Mouse (Mus musculus) MEL (cell line): ENCODE results near the gene Chkb. TPM values are rescaled to one million over a fixed set of nuclear protein-coding genes. Genes with fewer than 3 reads are reported as not detected.
A peak's percentile ranks its signal among the peaks of the same experiment; 100 is the strongest.

Source experiments
- DNase-seq: peaks from one replicate; pipeline ENCODE4 v3.0.0; 2011; ENCODE audit warnings: low read depth, low spot score
- H3K27ac ChIP-seq: 2 replicates; pipeline ENCODE4 v1.5.1; 2012; ENCODE audit warnings: low read depth, mild to moderate bottlenecking, control low read depth, low read length, moderate library complexity; ENCODE audit not compliant: control insufficient read depth
- H3K27me3 ChIP-seq, 2 experiments: fragments of 150-350 bp in 1 of 2; sonication (generic) in 1 of 2; 2 replicates each; pipeline ENCODE4 v1.6.1; 2012; ENCODE audit warnings: low read length in 2 of 2, mild to moderate bottlenecking in 2 of 2, improper control_type of control experiment in 1 of 2, moderate library complexity in 1 of 2; ENCODE audit not compliant: insufficient read depth in 2 of 2, control insufficient read depth in 1 of 2
- H3K36me3 ChIP-seq, 2 experiments: 2 replicates each; pipeline ENCODE4 v1.6.1; 2012 to 2014; ENCODE audit warnings: low read length in 2 of 2, improper control_type of control experiment in 1 of 2, inconsistent platforms in 1 of 2, mild to moderate bottlenecking in 1 of 2; ENCODE audit not compliant: insufficient read depth in 2 of 2, control insufficient read depth in 1 of 2
- H3K4me1 ChIP-seq, 2 experiments: fragments of 150-350 bp in 1 of 2; sonication (generic) in 1 of 2; 2 replicates each; pipeline ENCODE4 v1.6.1; 2012; ENCODE audit warnings: low read length in 2 of 2, improper control_type of control experiment in 1 of 2, mild to moderate bottlenecking in 1 of 2; ENCODE audit not compliant: insufficient read depth in 2 of 2, control insufficient read depth in 1 of 2
- H3K4me3 ChIP-seq, 2 experiments: fragments of 150-350 bp in 1 of 2; sonication (generic) in 1 of 2; 2 replicates each; pipeline ENCODE4 v1.5.1; 2012; ENCODE audit warnings: low read depth in 2 of 2, low read length in 2 of 2, mild to moderate bottlenecking in 2 of 2, moderate library complexity in 2 of 2, control low read depth in 1 of 2, improper control_type of control experiment in 1 of 2; ENCODE audit not compliant: control insufficient read depth in 1 of 2, insufficient read depth in 1 of 2
- H3K79me2 ChIP-seq: 2 replicates; pipeline ENCODE4 v1.6.1; 2012; ENCODE audit warnings: mild to moderate bottlenecking, low read length, moderate library complexity; ENCODE audit not compliant: control insufficient read depth, poor library complexity, insufficient read depth
- H3K9ac ChIP-seq: 2 replicates; pipeline ENCODE4 v1.6.1; 2012; ENCODE audit warnings: low read depth, mild to moderate bottlenecking, control low read depth, low read length, moderate library complexity; ENCODE audit not compliant: control insufficient read depth, poor library complexity, severe bottlenecking
- H3K9me3 ChIP-seq: fragments of 150-350 bp; sonication (generic); replicated peaks from 2 replicates; pipeline ENCODE4 v1.6.1; 2012; ENCODE audit warnings: mild to moderate bottlenecking, low read length, improper control_type of control experiment, moderate library complexity; ENCODE audit not compliant: insufficient read depth
- BHLHE40 ChIP-seq: IDR thresholded peaks from 2 replicates; pipeline ENCODE4 v1.6.1; 2012; ENCODE audit warnings: low read depth, mild to moderate bottlenecking, inconsistent platforms, low read length, improper control_type of control experiment, borderline replicate concordance
- CHD1 ChIP-seq: IDR thresholded peaks from 2 replicates; pipeline ENCODE4 v1.6.1; 2012; ENCODE audit warnings: low read depth, mild to moderate bottlenecking, inconsistent platforms, low read length, improper control_type of control experiment
- ELF1 ChIP-seq: IDR thresholded peaks from 2 replicates; pipeline ENCODE4 v1.6.1; 2014; ENCODE audit warnings: low read depth, mild to moderate bottlenecking, inconsistent platforms, low read length, improper control_type of control experiment, moderate library complexity
- ETS1 ChIP-seq: IDR thresholded peaks from 2 replicates; pipeline ENCODE4 v1.6.1; 2012; ENCODE audit warnings: low read depth, mild to moderate bottlenecking, inconsistent platforms, low read length, improper control_type of control experiment, moderate library complexity
- GABPA ChIP-seq: IDR thresholded peaks from 2 replicates; pipeline ENCODE4 v1.6.1; 2012; ENCODE audit warnings: low read depth, mild to moderate bottlenecking, inconsistent platforms, low read length, improper control_type of control experiment, moderate library complexity
- GATA1 ChIP-seq: IDR thresholded peaks from 2 replicates; pipeline ENCODE4 v1.6.1; 2011; ENCODE audit warnings: low read depth, low read length, improper control_type of control experiment
- HCFC1 ChIP-seq: IDR thresholded peaks from 2 replicates; pipeline ENCODE4 v1.6.1; 2012; ENCODE audit warnings: low read depth, mild to moderate bottlenecking, inconsistent platforms, low read length, improper control_type of control experiment, moderate library complexity
- KAT2A ChIP-seq: conservative IDR thresholded peaks from 2 replicates; pipeline ENCODE4 v1.6.1; 2012; ENCODE audit warnings: low read depth, low read length, improper control_type of control experiment, inconsistent platforms
- MAX ChIP-seq: IDR thresholded peaks from 2 replicates; pipeline ENCODE4 v1.6.1; 2011; ENCODE audit warnings: low read length, improper control_type of control experiment
- MAZ ChIP-seq: IDR thresholded peaks from 2 replicates; pipeline ENCODE4 v1.6.1; 2012; ENCODE audit warnings: low read depth, mild to moderate bottlenecking, inconsistent platforms, low read length, improper control_type of control experiment
- MEF2A ChIP-seq: IDR thresholded peaks from 2 replicates; pipeline ENCODE4 v1.6.1; 2014; ENCODE audit warnings: low read depth, mild to moderate bottlenecking, inconsistent platforms, low read length, improper control_type of control experiment; ENCODE audit not compliant: poor library complexity, insufficient replicate concordance, severe bottlenecking; ENCODE audit errors: extremely low read depth
- MXI1 ChIP-seq: IDR thresholded peaks from 2 replicates; pipeline ENCODE4 v1.6.1; 2011; ENCODE audit warnings: mild to moderate bottlenecking, low read depth, low read length, improper control_type of control experiment
- MYB ChIP-seq: IDR thresholded peaks from 2 replicates; pipeline ENCODE4 v1.6.1; 2011; ENCODE audit warnings: mild to moderate bottlenecking, low read depth, low read length, improper control_type of control experiment
- NELFE ChIP-seq: IDR thresholded peaks from 2 replicates; pipeline ENCODE4 v1.6.1; 2011; ENCODE audit warnings: low read depth, low read length, improper control_type of control experiment
- NRF1 ChIP-seq: IDR thresholded peaks from 2 replicates; pipeline ENCODE4 v1.6.1; 2014; ENCODE audit warnings: low read depth, mild to moderate bottlenecking, inconsistent platforms, low read length, improper control_type of control experiment, moderate library complexity; ENCODE audit not compliant: poor library complexity, insufficient read depth, severe bottlenecking
- POLR2A ChIP-seq, 2 experiments: IDR thresholded peaks; 2 replicates each; pipeline ENCODE4 v1.6.1; 2011 to 2012; ENCODE audit warnings: low read length in 2 of 2, mild to moderate bottlenecking in 2 of 2, control low read depth in 1 of 2, improper control_type of control experiment in 1 of 2, low read depth in 1 of 2, moderate library complexity in 1 of 2; ENCODE audit not compliant: control insufficient read depth in 1 of 2, insufficient read depth in 1 of 2, poor library complexity in 1 of 2
- POLR2AphosphoS2 ChIP-seq: IDR thresholded peaks from 2 replicates; pipeline ENCODE4 v1.6.1; 2011; ENCODE audit warnings: low read length, improper control_type of control experiment
- RCOR1 ChIP-seq: IDR thresholded peaks from 2 replicates; pipeline ENCODE4 v1.6.1; 2012; ENCODE audit warnings: low read depth, mild to moderate bottlenecking, inconsistent platforms, low read length, improper control_type of control experiment
- SIN3A ChIP-seq: IDR thresholded peaks from 2 replicates; pipeline ENCODE4 v1.6.1; 2012; ENCODE audit warnings: low read length, improper control_type of control experiment, inconsistent platforms
- TAL1 ChIP-seq: IDR thresholded peaks from 2 replicates; pipeline ENCODE4 v1.6.1; 2012; ENCODE audit warnings: mild to moderate bottlenecking, inconsistent platforms, low read length, moderate library complexity, mixed read lengths
- TBP ChIP-seq: IDR thresholded peaks from 2 replicates; pipeline ENCODE4 v1.8.0; 2011; ENCODE audit warnings: low read depth, low read length, improper control_type of control experiment
- TCF12 ChIP-seq: IDR thresholded peaks from 2 replicates; pipeline ENCODE4 v1.6.1; 2014; ENCODE audit warnings: low read depth, mild to moderate bottlenecking, inconsistent platforms, low read length, improper control_type of control experiment, moderate library complexity
- UBTF ChIP-seq: IDR thresholded peaks from 2 replicates; pipeline ENCODE4 v1.6.1; 2012; ENCODE audit warnings: low read depth, mild to moderate bottlenecking, inconsistent platforms, low read length, improper control_type of control experiment, moderate library complexity, borderline replicate concordance; ENCODE audit not compliant: insufficient read depth
- USF1 ChIP-seq: IDR thresholded peaks from 2 replicates; pipeline ENCODE4 v1.6.1; 2014; ENCODE audit warnings: low read depth, mild to moderate bottlenecking, inconsistent platforms, low read length, improper control_type of control experiment, moderate library complexity
- USF2 ChIP-seq, 2 experiments: IDR thresholded peaks; 2 replicates each; pipeline ENCODE4 v1.6.1; 2011 to 2012; ENCODE audit warnings: improper control_type of control experiment in 2 of 2, low read length in 2 of 2, borderline replicate concordance in 1 of 2, inconsistent platforms in 1 of 2, low read depth in 1 of 2, mild to moderate bottlenecking in 1 of 2; ENCODE audit not compliant: insufficient read depth in 1 of 2
- ZMIZ1 ChIP-seq: IDR thresholded peaks from 2 replicates; pipeline ENCODE4 v1.6.1; 2012; ENCODE audit warnings: low read depth, mild to moderate bottlenecking, inconsistent platforms, low read length, improper control_type of control experiment, moderate library complexity
- ZNF384 ChIP-seq: IDR thresholded peaks from 2 replicates; pipeline ENCODE4 v1.6.1; 2012; ENCODE audit warnings: low read depth, mild to moderate bottlenecking, inconsistent platforms, low read length, improper control_type of control experiment
- polyA plus RNA-seq, 2 experiments: library from polyadenylated mRNA; stranded (reverse) in 1 of 2; unstranded in 1 of 2; fragments of >175 nt in 1 of 2; fragments of >200 nt in 1 of 2; gene quantifications; 2 replicates each; pipeline versions ENCODE4 v1.2.1 to v1.2.4; 2012; ENCODE audit warnings: low replicate concordance in 2 of 2, low read depth in 1 of 2; ENCODE audit not compliant: insufficient read length in 2 of 2, insufficient read depth in 1 of 2, missing spikeins in 1 of 2
- total RNA-seq: library from RNA; depleted of rRNA; stranded (reverse); fragments of 300-350 nt; gene quantifications from 2 replicates; pipeline ENCODE4 v1.2.3, GENCODE M21; 2012

The Chkb gene
- total and polyA plus RNA-seq, 3 experiments: 19.3 to 51.3 TPM; not detected in 1

DNA sequence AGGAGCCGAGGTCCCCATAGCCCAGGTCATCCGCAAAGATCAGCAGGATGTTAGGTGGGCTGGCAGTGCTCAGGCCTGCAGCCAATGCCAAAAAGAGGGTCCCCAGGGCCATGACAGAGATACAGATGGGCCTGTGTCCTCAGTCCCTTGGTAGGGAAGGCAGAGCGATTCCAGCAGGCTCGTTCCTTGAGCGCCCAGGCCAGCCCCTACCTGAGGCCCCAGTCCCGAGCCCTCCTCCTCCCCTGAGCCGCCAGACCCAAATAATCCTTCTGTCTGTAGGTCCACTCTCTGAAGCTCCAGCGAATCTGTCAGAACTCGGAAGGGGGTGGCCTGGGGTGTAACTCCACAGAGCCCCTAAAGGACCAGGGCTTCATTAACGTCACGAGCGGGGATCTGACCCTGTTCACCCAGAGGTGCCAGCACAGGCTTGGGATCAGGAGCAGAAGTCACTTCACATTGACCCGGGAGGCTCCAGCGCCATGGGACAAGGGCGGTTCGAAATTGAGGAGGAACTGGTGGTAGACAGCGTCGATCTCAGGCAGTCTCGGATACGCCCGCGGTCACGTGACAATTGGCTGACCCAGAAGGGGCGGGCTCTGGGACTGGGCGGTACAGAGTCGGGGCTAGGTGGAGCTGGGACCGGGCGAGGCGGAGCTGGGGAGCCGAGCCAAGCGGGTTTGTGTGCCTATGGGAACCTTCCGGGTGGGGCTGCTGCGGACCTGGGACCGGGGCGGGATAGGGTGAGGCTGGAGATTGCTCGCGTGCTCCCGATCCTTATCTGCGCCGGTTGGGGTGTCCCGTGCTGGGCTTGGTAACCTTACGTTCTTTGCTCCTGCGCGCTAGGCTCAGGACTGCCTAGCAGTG, 46.1 kb upstream of the Chkb start:
- Histone ChIP-seq H3K9me3 (no peaks in the 10 kb centered on the region), H3K4me1 (peaks cover 0 to 9% of the 10 kb centered on the region in 2 experiments; a peak in 2 of 4 replicates), H3K27me3 (no peaks in the 10 kb centered on the region), H3K4me3 (peak overlapping the region; percentile 76), H3K36me3 (no peaks in the 10 kb centered on the region), H3K79me2 (no peaks in the 10 kb centered on the region; the same call in 1 of the 2 replicates), H3K27ac (peak overlapping the region; percentile 91), H3K9ac (peak overlapping the region; percentile 81)
- TF ChIP-seq ZMIZ1 (peak; percentile 78; the same call in 1 of the 2 replicates), CHD1 (no peak), SIN3A (peak; percentile 35; the same call in 1 of the 2 replicates), ELF1 (no peak), NRF1 (peak; percentile 58; the same call in 1 of the 2 replicates), GABPA (no peak), GATA1 (peak; percentile 67), USF1 (peak; percentile 98), TAL1 (no peak), HCFC1 (peak; percentile 37; the same call in 1 of the 2 replicates), MXI1 (peak; percentile 71), RCOR1 (0 out of 2 replicates have a peak, but pooled peaks have one; percentile 27), POLR2AphosphoS2 (peak; percentile 35; the same call in 1 of the 2 replicates), ZNF384 (no peak), KAT2A (no peak), NELFE (peak; percentile 87), MYB (no peak), MAZ (peak; percentile 65; the same call in 1 of the 2 replicates), ETS1 (peak; percentile 63), USF2 (IDR thresholded peaks at IDR 0.05; ENCODE audit: borderline replicate concordance in 1 of 2, insufficient read depth in 1 of 2, low read depth in 1 of 2, low read length in 2 of 2) (peak; percentile 77 to 90), BHLHE40 (peak; percentile 98), POLR2A (IDR thresholded peaks at IDR 0.05; ENCODE audit: control insufficient read depth in 1 of 2, insufficient read depth in 1 of 2, low read depth in 1 of 2, low read length in 2 of 2, poor library complexity in 1 of 2) (peak; percentile 42 to 83; a peak in 3 of 4 replicates), TCF12 (peak; percentile 27; the same call in 1 of the 2 replicates), MAX (peak; percentile 89), TBP (no peak; the same call in 1 of the 2 replicates), UBTF (0 out of 2 replicates have a peak, but pooled peaks have one; percentile 57), MEF2A (no peak)
- DNase-seq: peak; percentile 97
